Comparison of ENCODE assay signal across 17 mouse cellular contexts in genomic region chr6:135196707-135197106, GRCm38 (mm10). TPM values are rescaled to one million over a fixed set of nuclear protein-coding genes. Genes with fewer than 3 reads are reported as not detected.
DNase-seq lines count a peak whose midpoint lies in the region; ATAC-seq and TF ChIP-seq lines count a peak whose summit lies in the region.
"Had no signal": no experiment of that assay in that cellular context is flagged by ENCODE, and none has a peak within 500 bp of the region (broad histone marks: within the 10 kb centered on the region; RNA-seq: fewer than 3 reads in every experiment).

No protein-coding gene starts in this region.

- H3K36me3 ChIP-seq in heart, embryonic 10.5 days: no peaks in the 10 kb centered on the region
- no peaks in the 10 kb centered on the region for H3K36me3 ChIP-seq in heart, adult 2 months (ENCODE audit: control insufficient read depth, insufficient read depth, low read length)
- no peaks in the 10 kb centered on the region for H3K36me3 ChIP-seq in kidney, postnatal 0 days (ENCODE audit: insufficient read depth, low read length)
- no peaks in the 10 kb centered on the region for H3K36me3 ChIP-seq in liver, adult 2 months (ENCODE audit: control insufficient read depth, insufficient read depth, low read length)
- H3K36me3 ChIP-seq in spleen, adult 2 months (ENCODE audit: control insufficient read depth, insufficient read depth, low read length): no peaks in the 10 kb centered on the region
- H3K36me3 ChIP-seq: neural tube, embryonic 13.5 days had no signal

- WGBS in heart, embryonic 10.5 days: 38% methylated on average over 8 of the region's 8 CpGs
- 53% methylated on average over 8 of the region's 8 CpGs for WGBS in heart, adult 2 months
- 70% methylated on average over 8 of the region's 8 CpGs for WGBS in kidney, postnatal 0 days
- 63% methylated on average over 8 of the region's 8 CpGs for WGBS in liver, adult 2 months
- WGBS in spleen, adult 2 months: 77% methylated on average over 8 of the region's 8 CpGs

- no peak overlapping the region for H3K9ac ChIP-seq in heart, adult 2 months (ENCODE audit: low read depth, low read length)
- no peak overlapping the region for H3K9ac ChIP-seq in kidney, postnatal 0 days (ENCODE audit: low read depth, low read length)
- no peak overlapping the region for H3K9ac ChIP-seq in liver, adult 2 months (ENCODE audit: low read depth, low read length)
- H3K9ac ChIP-seq: neural tube, embryonic 13.5 days had no signal

- H3K4me3 ChIP-seq in heart, embryonic 10.5 days: peak overlapping the region; percentile 97; the same call in 1 of the 2 replicates
- H3K4me3 ChIP-seq in heart, adult 2 months: no peak overlapping the region
- no peak overlapping the region for H3K4me3 ChIP-seq in kidney, postnatal 0 days (replicated peaks; ENCODE audit: low read depth, low read length)
- no peak overlapping the region for H3K4me3 ChIP-seq in liver, adult 2 months (ENCODE audit: insufficient read depth, low read depth, low read length)
- H3K4me3 ChIP-seq in spleen, adult 2 months (ENCODE audit: extremely low read depth, insufficient read depth, insufficient read length): no peak overlapping the region

- H3K4me1 ChIP-seq in heart, embryonic 10.5 days: peaks cover 20% of the 10 kb centered on the region
- peaks cover 2% of the 10 kb centered on the region for H3K4me1 ChIP-seq in heart, adult 2 months (ENCODE audit: control insufficient read depth, insufficient read depth, low read length)
- H3K4me1 ChIP-seq in kidney, postnatal 0 days (replicated peaks; ENCODE audit: insufficient read depth, low read length): 0 out of 2 replicates have a peak, but pooled peaks cover 3% of the 10 kb centered on the region
- peaks cover 15% of the 10 kb centered on the region for H3K4me1 ChIP-seq in liver, adult 2 months (ENCODE audit: control insufficient read depth, insufficient read depth, low read length)
- H3K4me1 ChIP-seq in spleen, adult 2 months (ENCODE audit: control insufficient read depth, insufficient read depth, insufficient read length): peaks cover 6% of the 10 kb centered on the region

- H3K9me3 ChIP-seq in heart, embryonic 10.5 days: no peaks in the 10 kb centered on the region
- H3K9me3 ChIP-seq in kidney, postnatal 0 days (replicated peaks; ENCODE audit: low read length): no peaks in the 10 kb centered on the region
- H3K9me3 ChIP-seq: neural tube, embryonic 13.5 days had no signal

- no peak for ATAC-seq in kidney, postnatal 0 days (replicated peaks; ENCODE audit: low FRiP score, low read depth)

- no peak for TF ChIP-seq EP300 in heart, adult 2 months (IDR thresholded peaks at IDR 0.05; ENCODE audit: insufficient read depth, low read depth, low read length)

- TF ChIP-seq CTCF in heart, adult 2 months (IDR thresholded peaks at IDR 0.05): no peak
- TF ChIP-seq CTCF in kidney, postnatal 0 days (IDR thresholded peaks at IDR 0.05; ENCODE audit: low read depth): no peak
- no peak for TF ChIP-seq CTCF in liver, adult 2 months (IDR thresholded peaks at IDR 0.05; ENCODE audit: low read depth, low read length)
- TF ChIP-seq CTCF in spleen, adult 2 months (IDR thresholded peaks at IDR 0.05; ENCODE audit: extremely low read depth, insufficient read depth, insufficient read length, insufficient replicate concordance): no peak

- H3K4me2 ChIP-seq in kidney, postnatal 0 days (ENCODE audit: low read length): no peak overlapping the region

- H3K79me2 ChIP-seq in heart, adult 2 months (replicated peaks; ENCODE audit: control insufficient read depth, insufficient read depth, low read length): no peaks in the 10 kb centered on the region
- peaks cover 7% of the 10 kb centered on the region; the same call in 1 of the 2 replicates for H3K79me2 ChIP-seq in liver, adult 2 months (ENCODE audit: control insufficient read depth, insufficient read depth, low read length)

- intact Hi-C loops in heart, adult 2 months (cut with DNase I): no loop called here

- H3K27ac ChIP-seq in heart, embryonic 10.5 days: peak overlapping the region; percentile 94; the same call in 1 of the 2 replicates
- no peak overlapping the region for H3K27ac ChIP-seq in heart, adult 2 months
- H3K27ac ChIP-seq in kidney, postnatal 0 days: 0 out of 2 replicates have a peak overlapping the region, but pooled peaks have one; percentile 3
- no peak overlapping the region for H3K27ac ChIP-seq in liver, adult 2 months (replicated peaks; ENCODE audit: insufficient read depth, low read depth, low read length)
- peak overlapping the region; percentile 37; the same call in 1 of the 2 replicates for H3K27ac ChIP-seq in spleen, adult 2 months (ENCODE audit: insufficient read depth, low read length)
- H3K27ac ChIP-seq: neural tube, embryonic 13.5 days had no signal

- no peak for DNase-seq in heart, embryonic 10.5 days (ENCODE audit: low spot score)
- DNase-seq in heart, adult 2 months: no peak
- no peak for DNase-seq in kidney, postnatal 0 days (ENCODE audit: low spot score)
- DNase-seq in kidney, adult 18-20 months: no peak
- peak; percentile 26 for DNase-seq in liver, adult 2 months (ENCODE audit: extremely low read depth, low read depth, low spot score)
- no peak for DNase-seq in spleen, adult 2 months (ENCODE audit: low read depth in 1 of 2, low spot score in 2 of 2)
- no peak for DNase-seq in thymus, postnatal 25 days
- no peak for DNase-seq in ovary, postnatal 14 days (ENCODE audit: low spot score)
- DNase-seq: adrenal gland, adult 2 months; cerebellum, postnatal 10 days; heart, adult 18-20 months; layer of hippocampus, adult 9-11 months; lung, adult 2 months; thymus, postnatal 36 days had no signal

- TF ChIP-seq POLR2A in heart, adult 2 months (IDR thresholded peaks at IDR 0.05; ENCODE audit: insufficient read depth, low read depth, low read length): no peak
- TF ChIP-seq POLR2A in liver, adult 2 months (IDR thresholded peaks at IDR 0.05; ENCODE audit: extremely low read depth, insufficient read depth, low read length): no peak
- no peak for TF ChIP-seq POLR2A in spleen, adult 2 months (IDR thresholded peaks at IDR 0.05; ENCODE audit: low read depth, low read length)

- H3K27me3 ChIP-seq in heart, embryonic 10.5 days (ENCODE audit: insufficient read depth, poor library complexity, severe bottlenecking): peaks cover 15% of the 10 kb centered on the region; the same call in 1 of the 2 replicates
- no peaks in the 10 kb centered on the region for H3K27me3 ChIP-seq in heart, adult 2 months (ENCODE audit: control insufficient read depth, insufficient read depth, low read length)
- no peaks in the 10 kb centered on the region for H3K27me3 ChIP-seq in kidney, postnatal 0 days (ENCODE audit: insufficient read depth, low read length)
- H3K27me3 ChIP-seq in liver, adult 2 months (ENCODE audit: control insufficient read depth, insufficient read depth, low read length): no peaks in the 10 kb centered on the region
- H3K27me3 ChIP-seq in spleen, adult 2 months (ENCODE audit: control insufficient read depth, insufficient read depth, low read length): no peaks in the 10 kb centered on the region
- H3K27me3 ChIP-seq: CH12.LX; neural tube, embryonic 13.5 days had no signal

RNA-seq across cellular contexts. Expression of gene Fam234b, which starts 1.1 kb away (rescaled TPM):
- 9.8 and 11.6 TPM in 2 replicates for polyA plus RNA-seq in heart, embryonic 10.5 days (2016; fragmentation: Nextera tagmentation; extraction: Ambion mirVana)
- 1 to 10 TPM; 6.4 to 9.5 TPM for total RNA-seq in heart, adult 2 months (2021)
- polyA plus RNA-seq in heart, adult 2 months (2012; rRNA removed): 5.8 TPM in 2 replicates
- 31.8 and 34.8 TPM in 2 replicates for polyA plus RNA-seq in kidney, postnatal 0 days (2015; fragmentation: Nextera tagmentation; extraction: Ambion mirVana)
- 14.8 and 15.3 TPM in 2 replicates for total RNA-seq in liver, adult 2 months (2014; rRNA removed)
- polyA plus RNA-seq in liver, adult 2 months (2012; rRNA removed): 14.8 and 15.1 TPM in 2 replicates
- polyA plus RNA-seq in spleen, adult 2 months (2012; rRNA removed): 13.5 and 16.3 TPM in 2 replicates

RNA-seq across cellular contexts. Expression of gene Hebp1, which starts 1.1 kb away (rescaled TPM):
- polyA plus RNA-seq in heart, embryonic 10.5 days (2016; fragmentation: Nextera tagmentation; extraction: Ambion mirVana): 20.7 and 21.2 TPM in 2 replicates
- total RNA-seq in heart, adult 2 months (2021): 10 to 100 TPM; 46.6 to 57.8 TPM
- 11.3 and 14.1 TPM in 2 replicates for polyA plus RNA-seq in heart, adult 2 months (2012; rRNA removed)
- polyA plus RNA-seq in kidney, postnatal 0 days (2015; fragmentation: Nextera tagmentation; extraction: Ambion mirVana): 48.0 and 52.3 TPM in 2 replicates
- total RNA-seq in liver, adult 2 months (2014; rRNA removed): 282 and 334 TPM in 2 replicates
- 290 and 317 TPM in 2 replicates for polyA plus RNA-seq in liver, adult 2 months (2012; rRNA removed)
- 52.5 and 53.8 TPM in 2 replicates for polyA plus RNA-seq in spleen, adult 2 months (2012; rRNA removed)
- total RNA-seq: CH12.LX had no signal

RNA-seq across cellular contexts. Expression of gene Gsg1, which starts 57.4 kb away (rescaled TPM):
- polyA plus RNA-seq in heart, embryonic 10.5 days (2016; fragmentation: Nextera tagmentation; extraction: Ambion mirVana): 0.47 and 3.9 TPM in 2 replicates
- under 1 TPM; 0.34 to 0.68 TPM for total RNA-seq in heart, adult 2 months (2021)
- polyA plus RNA-seq in heart, adult 2 months (2012; rRNA removed): 2.7 and 3.0 TPM in 2 replicates
- 0.37 and 0.62 TPM in 2 replicates for polyA plus RNA-seq in kidney, postnatal 0 days (2015; fragmentation: Nextera tagmentation; extraction: Ambion mirVana)
- total RNA-seq in liver, adult 2 months (2014; rRNA removed): 0.13 TPM in 1 of 2 replicates, not detected in the other
- polyA plus RNA-seq in liver, adult 2 months (2012; rRNA removed): 0.16 and 0.29 TPM in 2 replicates
- polyA plus RNA-seq in spleen, adult 2 months (2012; rRNA removed): 0.83 and 1.1 TPM in 2 replicates
- total RNA-seq: adrenal gland, adult 2 months; CH12.LX; left cerebral cortex, postnatal 14 days had no signal

Comparison
In these comparisons a context has a peak if more than half of its experiments do, and no peak if none do; other contexts are left out.
1. H3K27ac ChIP-seq: peak in heart, embryonic 10.5 days (single experiment), kidney, postnatal 0 days (single experiment) and spleen, adult 2 months (single experiment); none in heart, adult 2 months (single experiment) and liver, adult 2 months (single experiment).